Mouse (Mus musculus) right cerebral cortex, adult 2 months (tissue): ENCODE measurements around the gene Cers1.

Experiments used
- DNase-seq, 2 experiments: peaks; one replicate each; pipeline ENCODE4 v3.0.0; 2021 to 2022; ENCODE audit warnings: low spot score in 2 of 2

The Cers1 gene

GRCm38 (mm10) chr8:70315624-70316510 lies at the start of gene Cers1:
Cers1 (plus strand) TSS chr8:70315775.
- peak; percentile 80 to 89 for DNase-seq

DNA sequence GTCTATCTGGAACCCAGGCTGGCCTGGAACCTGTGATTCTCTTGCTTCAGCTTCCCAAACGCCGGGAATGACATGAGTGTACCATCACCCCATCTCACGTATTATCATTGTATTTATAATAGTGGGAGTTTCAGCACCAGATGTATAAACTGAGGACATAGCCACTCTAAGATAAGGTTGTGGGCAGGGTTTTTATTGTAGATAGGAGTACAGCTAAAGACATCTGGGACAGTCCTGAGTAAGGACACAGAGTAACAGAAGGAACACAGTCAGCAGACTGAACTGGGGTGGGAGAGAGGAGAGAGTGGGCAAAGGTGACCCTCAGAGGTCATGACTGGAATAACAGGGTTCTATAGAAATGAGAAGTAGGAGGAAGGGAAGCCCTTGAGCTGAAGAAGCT lies 47.9 kb upstream of the Cers1 start:
- DNase-seq = no peak

- no peak for DNase-seq
Observed at GRCm38 (mm10) chr8:70268311-70268710, 47.3 kb upstream of the Cers1 start.

GRCm38 (mm10) chr8:70268799-70269565 lies 46.6 kb upstream of the Cers1 start:
- DNase-seq = peak; percentile 39 to 49

- DNase-seq = no peak
Observed at GRCm38 (mm10) chr8:70272949-70273348, 42.6 kb upstream of the Cers1 start.

- DNase-seq = no peak
Observed at GRCm38 (mm10) chr8:70274350-70274749, 41.2 kb upstream of the Cers1 start.

DNA sequence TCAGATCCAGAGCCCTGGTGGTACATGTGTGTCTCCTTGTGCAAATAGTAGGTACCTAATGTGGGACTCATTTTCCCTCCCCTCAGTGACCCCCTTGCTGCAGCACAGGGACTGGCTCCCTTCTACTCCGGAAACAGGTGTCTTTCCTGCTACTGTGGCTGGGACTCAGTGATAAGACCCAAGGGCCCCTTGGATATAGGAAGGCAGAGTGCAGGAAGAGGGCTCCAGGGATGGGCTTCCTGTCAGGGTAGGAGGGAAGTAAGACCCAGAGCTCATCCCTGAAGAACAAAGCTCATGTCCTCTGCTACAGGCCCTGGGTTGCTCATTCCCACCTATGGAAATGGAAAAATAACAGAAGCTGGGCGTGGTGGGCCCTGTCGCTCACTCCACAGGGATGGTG lies 39.1 kb upstream of the Cers1 start:
- DNase-seq = no peak

DNA sequence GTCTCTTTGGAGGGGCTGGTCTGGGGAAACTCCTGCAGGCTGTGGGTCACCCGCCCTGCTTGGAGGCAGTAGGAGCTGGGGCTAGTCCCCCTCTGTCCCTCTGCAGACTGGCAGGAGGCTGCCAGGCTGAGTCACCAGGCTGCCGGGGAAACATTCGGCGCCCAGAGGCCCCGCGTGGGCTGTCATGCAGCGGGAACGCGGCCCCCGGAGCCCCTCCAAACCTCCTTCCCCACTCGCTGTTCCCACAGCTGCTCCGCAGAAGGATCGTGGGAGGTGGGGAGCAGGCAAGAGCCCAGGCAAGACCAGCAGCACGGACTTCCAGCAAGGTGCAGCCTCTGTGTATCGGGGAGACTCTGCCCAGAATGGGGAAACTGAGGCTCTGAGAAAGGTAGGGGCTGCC lies 37.4 kb upstream of the Cers1 start:
- DNase-seq = peak; percentile 28 to 33

- no peak for DNase-seq
Observed at GRCm38 (mm10) chr8:70279266-70279665, 36.3 kb upstream of the Cers1 start.

GRCm38 (mm10) chr8:70281001-70281400 lies 34.6 kb upstream of the Cers1 start:
- DNase-seq = no peak

GRCm38 (mm10) chr8:70282603-70283135 lies 32.9 kb upstream of the Cers1 start, which contains the start of gene Homer3:
Homer3 (plus strand) TSS chr8:70282827.
- peak; percentile 58 to 62 for DNase-seq

- DNase-seq = no peak
Observed at GRCm38 (mm10) chr8:70283136-70284077, 32.2 kb upstream of the Cers1 start.

- no peak for DNase-seq
Observed at GRCm38 (mm10) chr8:70284421-70284820, 31.2 kb upstream of the Cers1 start.

GRCm38 (mm10) chr8:70285304-70285703 lies 30.3 kb upstream of the Cers1 start:
- DNase-seq = no peak

- DNase-seq = no peak
Observed at GRCm38 (mm10) chr8:70286737-70287136, 28.8 kb upstream of the Cers1 start.

DNA sequence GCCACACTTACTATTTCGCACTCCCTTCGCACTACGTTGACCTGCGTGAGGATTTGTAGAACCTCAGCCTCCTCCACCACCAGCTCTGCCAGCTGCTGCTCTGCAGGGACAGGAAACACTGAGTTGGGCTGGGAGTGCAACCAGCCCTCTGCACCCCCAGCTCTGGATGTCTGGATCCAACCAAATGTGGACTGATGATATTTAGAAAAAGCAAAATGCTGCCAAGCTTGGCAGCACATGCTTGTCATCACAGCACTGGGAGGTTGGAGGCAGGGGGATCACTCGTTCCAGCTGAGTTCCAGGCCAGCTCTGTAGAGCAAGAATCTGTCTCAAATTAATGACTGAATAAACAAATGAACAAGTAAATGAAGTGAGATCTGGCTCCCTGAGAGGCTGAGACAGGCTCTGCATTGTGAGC lies 21.6 kb upstream of the Cers1 start:
- no peak for DNase-seq

GRCm38 (mm10) chr8:70300881-70301280 lies 14.7 kb upstream of the Cers1 start:
- no peak for DNase-seq

- DNase-seq = peak; percentile 97 to 98
Observed at GRCm38 (mm10) chr8:70302358-70302890, 13.2 kb upstream of the Cers1 start, which contains the start of the genes Ddx49 and Cope. Ddx49 (minus strand) TSS chr8:70302489. Cope (plus strand) TSS chr8:70302518.

DNA sequence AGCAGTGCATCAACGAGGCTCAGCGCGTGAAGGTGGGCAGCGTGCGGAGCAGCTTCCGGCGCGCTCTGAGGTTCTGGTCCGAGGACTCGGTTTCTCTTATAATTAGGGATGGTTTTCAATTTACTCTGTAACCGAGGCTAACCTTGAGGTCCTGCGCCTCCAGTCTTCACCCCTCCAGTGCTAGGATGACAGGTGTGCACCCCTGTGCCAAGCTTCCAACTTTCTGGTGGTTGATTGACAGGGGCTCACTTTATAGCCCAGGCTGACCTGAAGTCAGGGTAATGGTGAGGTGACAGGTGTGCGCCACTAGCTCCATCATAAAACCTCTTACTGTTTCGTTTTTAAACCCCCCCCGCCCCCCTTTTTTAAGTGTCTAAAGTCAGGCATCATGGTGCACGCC lies 12.7 kb upstream of the Cers1 start:
- no peak for DNase-seq

- DNase-seq = no peak
Observed at GRCm38 (mm10) chr8:70309311-70309710, 6.3 kb upstream of the Cers1 start.

DNA sequence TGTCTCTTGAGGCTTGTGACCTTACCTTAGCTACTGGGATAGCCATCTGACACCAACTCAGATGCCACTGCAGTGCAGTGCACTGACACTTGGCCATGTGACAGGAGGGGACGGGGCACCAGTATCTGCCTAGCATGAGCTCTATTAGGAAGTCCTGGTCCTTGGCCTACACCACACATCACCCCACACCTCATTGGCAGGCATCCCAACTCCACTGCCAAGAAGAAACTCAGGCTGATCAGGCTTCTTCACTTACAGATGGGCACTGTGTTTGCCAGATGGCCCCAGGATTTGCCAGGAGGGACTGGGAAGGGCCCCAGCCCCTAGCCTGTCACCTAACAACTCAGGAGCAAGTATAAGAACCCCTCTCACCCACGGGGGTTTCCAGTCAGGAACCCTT lies 2.2 kb upstream of the Cers1 start:
- DNase-seq = no peak
